Mouse (Mus musculus) brain, embryonic 14.5 days (tissue): ENCODE data around the gene Spag9.

ENCODE experiments used
- CTCF ChIP-seq: fragments of 200-500 bp; IDR thresholded peaks from 2 replicates; pipeline ENCODE4 v1.5.1; 2012; ENCODE audit warnings: inconsistent platforms, mild to moderate bottlenecking, moderate library complexity, borderline replicate concordance; ENCODE audit not compliant: insufficient read depth, insufficient read length; ENCODE audit errors: extremely low read depth
- POLR2A ChIP-seq: fragments of 200-500 bp; IDR thresholded peaks from 2 replicates; pipeline ENCODE4 v1.6.1; 2012; ENCODE audit warnings: mild to moderate bottlenecking, inconsistent platforms, borderline replicate concordance; ENCODE audit not compliant: poor library complexity, insufficient read depth, insufficient read length, severe bottlenecking; ENCODE audit errors: extremely low read depth

GRCm38 (mm10) chr11:93965391-93965790, 30.5 kb upstream of the Spag9 start:
- TF ChIP-seq POLR2A (no peak), CTCF (no peak)
